Mouse (Mus musculus) liver, embryonic 14.5 days (tissue): ENCODE measurements around the gene Prox2. TPM values are rescaled to one million over a fixed set of nuclear protein-coding genes. Genes with fewer than 3 reads are reported as not detected.

ENCODE experiments used
- ATAC-seq: fragments of 200-750 bp; cut with Nextera tagmentation; 2 replicates; pipeline ENCODE4 v1.8.0; 2017; ENCODE audit warnings: moderate number of reproducible peaks, mild to moderate bottlenecking, moderate library complexity; ENCODE audit not compliant: insufficient read depth
- DNase-seq, 3 experiments: peaks; one replicate each; pipeline ENCODE4 v3.0.0-alpha.2; 2012 to 2013; ENCODE audit warnings: low read depth in 3 of 3, low spot score in 3 of 3
- H3K27ac ChIP-seq: fragments of 300-500 bp; sonication (generic); 2 replicates; pipeline ENCODE4 v1.5.1; 2014; ENCODE audit warnings: moderate library complexity, mild to moderate bottlenecking, control low read depth, inconsistent platforms
- H3K27me3 ChIP-seq: fragments of 300-500 bp; sonication (generic); 2 replicates; pipeline ENCODE4 v1.6.1; 2014; ENCODE audit warnings: mild to moderate bottlenecking, low read length, moderate library complexity; ENCODE audit not compliant: control insufficient read depth, insufficient read depth
- H3K36me3 ChIP-seq: fragments of 300-500 bp; sonication (generic); replicated peaks from 2 replicates; pipeline ENCODE4 v1.6.1; 2014; ENCODE audit warnings: low read depth; ENCODE audit not compliant: control insufficient read depth, insufficient read depth
- H3K4me1 ChIP-seq, 2 experiments: fragments of 200-500 bp in 1 of 2; fragments of 300-500 bp in 1 of 2; sonication (generic) in 1 of 2; replicated peaks; 2 replicates each; pipeline ENCODE4 v1.6.1; 2012 to 2014; ENCODE audit warnings: antibody characterized with exemption in 1 of 2, inconsistent platforms in 1 of 2, low read length in 1 of 2; ENCODE audit not compliant: control insufficient read depth in 2 of 2, insufficient read depth in 2 of 2
- H3K4me2 ChIP-seq: fragments of 300-500 bp; sonication (generic); 2 replicates; pipeline ENCODE4 v1.6.1; 2014; ENCODE audit warnings: low read depth, mild to moderate bottlenecking, control low read depth, moderate library complexity
- H3K4me3 ChIP-seq, 2 experiments: fragments of 200-500 bp in 1 of 2; fragments of 300-500 bp in 1 of 2; sonication (generic) in 1 of 2; 2 replicates each; pipeline ENCODE4 v1.5.1; 2012 to 2014; ENCODE audit warnings: low read depth in 2 of 2, low read length in 2 of 2, mild to moderate bottlenecking in 2 of 2, control low read depth in 1 of 2, inconsistent platforms in 1 of 2, moderate library complexity in 1 of 2; ENCODE audit not compliant: insufficient read depth in 1 of 2
- H3K9ac ChIP-seq: fragments of 300-500 bp; sonication (generic); replicated peaks from 2 replicates; pipeline ENCODE4 v1.6.1; 2014; ENCODE audit warnings: mild to moderate bottlenecking, control low read depth, moderate library complexity
- H3K9me3 ChIP-seq: fragments of 300-500 bp; sonication (generic); 2 replicates; pipeline ENCODE4 v1.6.1; 2016; ENCODE audit warnings: low read length, mixed read lengths; ENCODE audit not compliant: control insufficient read depth
- CTCF ChIP-seq: IDR thresholded peaks from 2 replicates; pipeline ENCODE4 v1.5.1; 2016; ENCODE audit warnings: antibody characterized with exemption, low read depth, control low read depth
- EP300 ChIP-seq: IDR thresholded peaks from 2 replicates; pipeline ENCODE4 v1.6.1; 2016; ENCODE audit warnings: antibody characterized with exemption, low read depth
- WGBS: fragments of 180-500 bp; shearing (Covaris S2); extraction: QIAGEN DNeasy Blood & Tissue Kit; methylation state at CpG from one replicate; pipeline ENCODE4 v1.1.7; 2014; ENCODE audit not compliant: insufficient replicate concordance; 5-methylcytosine and 5-hydroxymethylcytosine counted together
- polyA plus RNA-seq, 2 experiments: library from polyadenylated mRNA; depleted of rRNA in 1 of 2; stranded (reverse) in 1 of 2; unstranded in 1 of 2; fragments of >200 nt; fragmentation: Nextera tagmentation in 1 of 2; extraction: Ambion mirVana in 1 of 2; gene quantifications; 2 replicates each; pipeline versions ENCODE4 v1.2.1 to v1.2.3; 2012 to 2014

Gene Prox2
- polyA plus RNA-seq, 2 experiments = 1.2 to 2.8 TPM

DNA sequence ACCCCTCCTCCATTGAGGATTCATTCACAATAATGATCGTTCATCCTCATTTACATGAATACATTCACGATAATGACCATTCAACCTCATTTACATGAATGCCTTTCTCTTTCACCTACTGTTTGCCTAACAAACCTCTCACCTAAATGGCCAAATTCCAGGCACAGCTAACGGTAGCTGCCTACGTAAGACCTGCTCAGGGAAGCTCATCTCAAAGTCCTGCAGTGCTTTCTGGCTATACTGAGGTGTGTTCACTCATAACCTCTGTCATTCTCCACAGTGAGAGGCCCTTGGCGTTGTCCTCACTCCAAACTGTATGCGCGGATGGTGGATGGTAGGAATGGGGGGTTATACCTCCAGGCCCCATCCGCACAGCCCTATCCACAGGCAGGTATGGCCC, 5.8 kb downstream of the Prox2 start:
- Histone ChIP-seq H3K4me1 (peaks cover 5 to 11% of the 10 kb centered on the region in 2 experiments), H3K4me2 (no peak overlapping the region), H3K9ac (no peak overlapping the region), H3K36me3 (no peaks in the 10 kb centered on the region), H3K9me3 (no peaks in the 10 kb centered on the region), H3K27ac (no peak overlapping the region), H3K4me3 (no peak overlapping the region), H3K27me3 (no peaks in the 10 kb centered on the region)
- TF ChIP-seq CTCF (no peak), EP300 (no peak)
- ATAC-seq = no peak
- no peak for DNase-seq
- WGBS = 79% methylated on average over 8 of the region's 8 CpGs

DNA sequence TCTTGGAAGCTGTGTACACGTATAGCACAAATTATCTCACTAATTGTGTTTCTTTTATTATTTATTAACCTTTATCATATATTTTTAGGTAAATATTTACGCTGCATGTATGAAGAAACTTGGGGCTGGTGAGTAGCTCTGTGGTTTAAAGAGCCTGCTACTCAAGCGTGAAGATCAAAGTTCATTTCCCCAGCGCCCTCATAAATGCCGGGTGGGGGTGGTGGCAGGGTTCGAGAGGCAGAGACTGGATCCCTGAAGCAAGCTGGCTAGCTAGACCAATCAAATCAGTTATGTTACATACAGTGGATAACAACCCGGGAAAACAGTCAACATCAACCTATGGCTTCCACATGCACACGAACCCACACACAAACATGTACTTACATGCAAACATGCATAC, 7.5 kb downstream of the Prox2 start:
- Histone ChIP-seq H3K27me3 (no peaks in the 10 kb centered on the region), H3K4me1 (peaks cover 0 to 5% of the 10 kb centered on the region in 2 experiments; a peak in 1 of 4 replicates), H3K4me2 (no peak overlapping the region), H3K36me3 (no peaks in the 10 kb centered on the region), H3K9ac (no peak overlapping the region), H3K27ac (no peak overlapping the region), H3K9me3 (no peaks in the 10 kb centered on the region), H3K4me3 (no peak overlapping the region)
- no peak for DNase-seq
- TF ChIP-seq EP300 = no peak
- no peak for TF ChIP-seq CTCF
- no peak for ATAC-seq
- 68% methylated on average over 8 of the region's 8 CpGs for WGBS

DNA sequence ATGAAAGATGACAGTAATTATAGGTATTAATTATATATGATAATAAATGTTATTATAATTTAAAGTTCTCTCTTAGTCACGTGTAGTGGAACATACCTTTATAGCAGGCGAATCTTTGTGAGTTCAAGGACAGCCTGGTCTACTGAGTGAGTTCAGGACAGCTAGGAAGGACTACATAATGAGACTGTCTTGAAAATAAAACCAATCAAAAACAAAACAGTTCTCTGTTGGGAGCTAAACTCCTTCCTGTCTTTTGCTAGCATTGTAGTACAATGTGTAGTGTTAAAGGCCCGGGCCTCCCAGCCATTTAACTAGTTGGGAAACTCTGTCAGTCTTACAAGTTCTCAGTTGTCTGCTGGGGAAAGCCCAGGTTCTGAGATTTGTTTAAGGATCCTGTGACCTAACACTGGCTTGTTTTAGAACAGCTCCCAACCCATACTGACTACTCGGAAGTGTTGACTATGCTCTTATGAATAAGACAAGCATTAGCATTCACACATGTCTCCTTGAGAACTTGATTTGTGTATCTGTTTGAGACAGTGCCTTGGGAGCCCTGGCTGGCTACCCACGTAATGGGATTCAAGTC, 8.9 kb downstream of the Prox2 start:
- no peak overlapping the region for H3K27ac ChIP-seq
- no peak overlapping the region for H3K4me3 ChIP-seq
- WGBS = 72% methylated on average over 5 of the region's 5 CpGs
- H3K36me3 ChIP-seq = no peaks in the 10 kb centered on the region
- H3K4me2 ChIP-seq = no peak overlapping the region
- no peaks in the 10 kb centered on the region for H3K27me3 ChIP-seq
- H3K9me3 ChIP-seq = no peaks in the 10 kb centered on the region
- no peak overlapping the region for H3K9ac ChIP-seq
- ATAC-seq (no peak), DNase-seq (no peak)
- TF ChIP-seq CTCF = no peak
- TF ChIP-seq EP300 = no peak
- peaks cover 0 to 6% of the 10 kb centered on the region in 2 experiments; a peak in 2 of 4 replicates for H3K4me1 ChIP-seq

DNA sequence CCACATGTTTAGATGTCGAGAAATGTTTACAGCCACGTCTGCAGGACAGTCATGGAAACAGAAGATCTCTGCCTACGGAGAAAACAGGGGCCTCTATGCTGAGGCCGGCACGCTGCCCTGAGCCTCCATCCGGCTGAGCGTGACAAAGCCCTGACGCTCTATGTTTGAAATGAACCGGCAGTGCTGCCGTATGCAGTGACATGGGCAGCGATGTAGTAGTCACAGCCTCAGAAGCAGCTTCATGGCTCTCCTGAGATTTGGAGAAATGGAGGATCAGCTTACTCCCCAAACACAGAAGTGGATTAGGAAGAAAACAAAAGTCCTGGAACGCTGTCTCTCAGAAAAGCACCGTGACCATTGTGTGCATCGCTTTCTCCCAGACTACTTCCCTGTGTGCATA, 9.6 kb downstream of the Prox2 start:
- Histone ChIP-seq H3K27me3 (no peaks in the 10 kb centered on the region), H3K4me3 (no peak overlapping the region), H3K9me3 (no peaks in the 10 kb centered on the region), H3K4me1 (peaks cover 0 to 5% of the 10 kb centered on the region in 2 experiments; a peak in 2 of 4 replicates), H3K36me3 (no peaks in the 10 kb centered on the region), H3K27ac (no peak overlapping the region), H3K4me2 (no peak overlapping the region), H3K9ac (no peak overlapping the region)
- DNase-seq (no peak), ATAC-seq (no peak)
- WGBS = 80% methylated on average over 14 of the region's 14 CpGs
- TF ChIP-seq CTCF (no peak), EP300 (no peak)

DNA sequence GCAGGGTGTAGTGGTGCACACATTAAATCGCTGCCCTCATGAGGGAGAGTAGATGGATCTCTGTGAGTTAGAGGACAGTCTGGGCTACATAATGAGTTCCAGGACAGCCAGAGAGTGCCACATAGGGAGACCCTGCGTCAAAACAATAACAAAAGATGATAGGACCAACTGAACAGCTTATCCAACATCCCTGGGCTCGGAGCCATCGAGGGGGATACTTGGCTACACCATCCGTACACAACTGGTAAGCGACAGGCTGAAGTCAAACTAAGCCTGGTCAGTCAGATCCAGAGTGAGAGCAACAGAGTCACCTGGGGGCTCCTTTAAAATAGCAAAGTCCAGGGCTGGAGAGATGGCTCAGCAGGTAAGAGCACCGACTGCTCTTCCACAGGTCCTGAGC, 14.7 kb downstream of the Prox2 start:
- Histone ChIP-seq H3K9me3 (no peaks in the 10 kb centered on the region), H3K27me3 (no peaks in the 10 kb centered on the region), H3K4me1 (peaks cover 3 to 12% of the 10 kb centered on the region in 2 experiments; a peak in 2 of 4 replicates), H3K4me3 (no peak overlapping the region), H3K36me3 (no peaks in the 10 kb centered on the region), H3K9ac (no peak overlapping the region), H3K4me2 (no peak overlapping the region), H3K27ac (no peak overlapping the region)
- no peak for DNase-seq
- TF ChIP-seq EP300 (no peak), CTCF (no peak)
- no peak for ATAC-seq
- WGBS = 80% methylated on average over 7 of the region's 7 CpGs
